Mouse (Mus musculus): ENCODE measurements around the gene Pitpnc1.

The Pitpnc1 gene

DNA sequence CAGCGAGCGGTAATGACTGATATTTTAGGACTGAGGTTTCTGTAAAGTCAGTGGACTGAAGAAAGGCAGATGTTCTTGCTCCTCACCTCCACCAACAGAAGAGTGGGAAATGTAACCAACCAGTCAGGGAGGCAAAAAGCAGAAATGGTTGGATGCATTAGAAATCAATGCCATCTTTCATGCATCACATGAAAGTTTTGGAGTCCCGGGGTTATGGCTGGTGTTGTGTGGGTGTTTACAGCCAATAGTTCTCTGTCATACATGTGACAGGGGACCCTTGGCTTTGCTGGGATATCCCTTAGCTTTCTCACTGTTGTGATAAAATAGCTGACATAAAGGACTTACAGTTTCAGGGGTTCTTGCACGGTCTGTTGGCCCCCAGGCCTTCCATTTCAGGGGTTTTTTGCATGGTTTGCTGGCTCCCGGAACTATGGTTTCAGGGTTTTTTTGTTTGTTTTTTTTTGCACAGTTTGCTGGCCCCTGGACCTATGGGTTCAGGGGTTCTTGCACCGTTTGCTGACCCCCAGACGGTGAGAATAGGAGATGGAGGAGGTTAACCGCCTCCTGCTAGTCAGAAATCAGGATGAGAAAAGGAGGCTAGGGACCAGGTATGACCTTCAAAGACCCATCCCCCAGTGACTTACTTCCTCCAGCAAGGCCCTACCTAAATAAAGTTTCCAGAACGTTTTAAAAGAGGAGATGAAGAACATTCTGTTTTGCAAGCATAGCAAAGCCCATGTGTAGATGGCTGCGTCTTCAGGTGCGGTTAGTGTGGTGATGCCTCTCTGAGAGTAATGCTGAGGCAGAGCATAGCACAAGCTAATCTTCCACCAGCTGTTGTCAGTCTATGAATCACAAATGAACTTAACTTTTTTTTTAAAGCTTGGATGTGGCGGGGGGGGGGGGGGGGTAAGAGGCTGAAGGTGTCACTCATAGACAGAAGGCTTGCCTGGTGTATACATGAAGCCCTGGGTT, 27.1 kb downstream of the Pitpnc1 start:
- DNase-seq (ENCODE audit: low spot score in 2 of 2) = no peak

GRCm38 (mm10) chr11:107441050-107441449, 29.4 kb downstream of the Pitpnc1 start:
- no peak for DNase-seq (ENCODE audit: low spot score in 2 of 2)

GRCm38 (mm10) chr11:107438140-107438539, 32.4 kb downstream of the Pitpnc1 start:
- DNase-seq (ENCODE audit: low spot score in 2 of 2) = no peak

- DNase-seq (ENCODE audit: low spot score in 2 of 2) = no peak
Observed at GRCm38 (mm10) chr11:107437723-107438122, 32.8 kb downstream of the Pitpnc1 start.

DNA sequence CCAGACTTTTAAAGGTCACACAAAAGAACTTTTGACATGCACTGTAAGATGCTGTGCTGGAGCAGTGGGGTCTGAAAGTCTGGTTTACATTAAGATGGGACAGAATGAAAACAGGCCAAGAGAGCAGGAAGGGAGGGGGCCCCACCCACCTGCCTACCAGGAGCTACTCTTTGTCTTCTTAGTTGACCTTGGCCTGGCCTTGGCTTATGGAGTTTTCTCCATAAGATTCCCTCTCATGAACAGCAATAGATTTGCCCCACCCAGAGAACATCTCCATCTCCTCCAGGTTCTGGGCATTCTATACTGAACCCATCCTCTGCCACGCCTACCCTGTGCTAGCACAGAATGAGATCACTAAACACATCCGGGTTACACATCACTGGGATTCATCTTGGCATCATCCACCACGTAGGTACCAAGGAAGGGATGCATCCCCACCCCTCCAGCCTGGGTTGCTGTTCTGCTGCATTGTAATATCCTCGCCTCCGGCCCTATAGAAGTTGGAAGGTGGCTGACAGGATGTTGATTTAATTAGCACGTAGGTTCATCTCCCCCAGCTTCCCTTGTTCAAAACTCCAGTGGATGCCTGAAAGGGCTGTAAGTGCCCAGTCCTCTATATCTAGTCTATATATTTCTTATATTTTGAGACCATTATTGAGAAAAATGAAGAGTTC, 34.6 kb downstream of the Pitpnc1 start:
- DNase-seq (ENCODE audit: low spot score in 2 of 2) = no peak

- no peak for DNase-seq (ENCODE audit: low spot score in 2 of 2)
Observed at GRCm38 (mm10) chr11:107431197-107431965, 39.1 kb downstream of the Pitpnc1 start.

- no peak for DNase-seq (ENCODE audit: low spot score in 2 of 2)
Observed at GRCm38 (mm10) chr11:107428011-107428410, 42.5 kb downstream of the Pitpnc1 start.

DNA sequence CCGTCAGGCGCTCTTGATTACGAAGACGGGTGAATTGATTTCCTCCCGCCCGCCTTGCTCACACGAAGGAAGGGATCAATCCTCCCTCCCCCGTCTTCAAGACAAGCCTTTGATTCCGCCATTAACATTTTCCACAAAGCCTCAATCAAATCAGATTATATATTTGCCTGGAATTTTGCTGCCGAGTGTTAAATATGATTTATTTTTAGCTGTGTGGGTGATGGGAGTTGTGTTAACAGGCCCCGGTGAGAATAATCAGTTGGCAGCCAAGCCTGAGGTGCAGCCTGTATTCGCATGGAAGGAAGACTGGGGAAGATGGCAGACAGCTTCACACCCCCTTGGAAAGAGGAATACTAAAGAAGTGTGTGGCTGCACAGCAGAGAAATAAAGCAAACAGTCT, 46.3 kb downstream of the Pitpnc1 start:
- DNase-seq (ENCODE audit: low spot score in 2 of 2) = no peak

GRCm38 (mm10) chr11:107422356-107422754, 48.1 kb downstream of the Pitpnc1 start:
- DNase-seq (ENCODE audit: low spot score in 2 of 2) = no peak

DNA sequence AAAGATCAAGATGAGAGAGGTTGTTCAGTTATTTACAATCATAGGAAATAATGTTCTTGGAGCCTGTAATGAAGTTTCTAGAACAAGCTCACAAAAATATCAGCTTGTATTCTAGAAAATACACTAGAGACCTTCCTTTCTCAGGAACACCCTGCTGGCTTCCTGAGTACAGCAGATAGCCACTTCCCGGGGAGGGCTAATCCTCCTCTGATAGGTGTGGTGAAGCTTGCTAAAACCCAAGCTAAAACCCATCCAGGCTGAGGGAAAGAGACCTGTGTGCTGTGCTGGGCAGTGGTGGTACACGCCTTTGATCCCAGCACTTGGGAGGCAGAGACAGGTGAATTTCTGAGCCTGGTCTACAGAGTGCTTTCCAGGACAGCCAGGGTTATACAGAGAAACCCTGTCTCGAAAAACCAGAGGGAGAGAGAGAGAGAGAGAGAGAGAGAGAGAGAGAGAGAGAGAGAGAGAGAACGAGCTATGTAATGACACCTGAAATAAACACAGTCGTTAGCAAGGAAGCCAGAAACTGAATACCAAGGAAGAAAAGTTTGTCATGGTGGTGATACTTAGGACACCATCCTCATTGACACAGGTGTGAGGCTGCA, 48.6 kb downstream of the Pitpnc1 start:
- DNase-seq (ENCODE audit: low spot score in 2 of 2) = no peak

- peak in 1 of 2 experiments; percentile 9 for DNase-seq (ENCODE audit: low spot score in 2 of 2)
Observed at GRCm38 (mm10) chr11:107419925-107420324, 50.6 kb downstream of the Pitpnc1 start.

- DNase-seq (ENCODE audit: low spot score in 2 of 2) = no peak
Observed at GRCm38 (mm10) chr11:107417041-107417583, 53.4 kb downstream of the Pitpnc1 start.

DNA sequence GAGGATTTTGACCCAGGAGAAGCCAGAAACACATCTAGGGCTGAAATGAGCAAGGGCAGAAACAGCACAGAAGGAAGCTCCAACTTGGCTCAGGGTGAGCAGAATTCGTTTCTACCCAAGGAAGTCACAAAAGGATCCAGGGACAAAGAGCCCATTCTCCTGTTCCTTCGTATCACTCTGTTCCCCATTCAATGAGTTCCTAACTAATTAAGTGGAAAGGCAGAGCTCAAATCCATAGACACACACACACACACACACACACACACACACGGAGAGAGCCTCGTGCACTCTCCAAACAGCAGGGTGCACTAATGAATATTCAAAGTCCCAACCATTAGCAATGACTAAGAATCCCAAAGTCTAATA, 54.0 kb downstream of the Pitpnc1 start:
- peak in 1 of 2 experiments; percentile 10 for DNase-seq (ENCODE audit: low spot score in 2 of 2)

GRCm38 (mm10) chr11:107415901-107416560, 54.5 kb downstream of the Pitpnc1 start:
- no peak for DNase-seq (ENCODE audit: low spot score in 2 of 2)

GRCm38 (mm10) chr11:107414996-107415747, 55.3 kb downstream of the Pitpnc1 start:
- no peak for DNase-seq (ENCODE audit: low spot score in 2 of 2)

- DNase-seq (ENCODE audit: low spot score in 2 of 2) = peak in 1 of 2 experiments; percentile 49
Observed at GRCm38 (mm10) chr11:107413251-107413655, 57.2 kb downstream of the Pitpnc1 start.

DNA sequence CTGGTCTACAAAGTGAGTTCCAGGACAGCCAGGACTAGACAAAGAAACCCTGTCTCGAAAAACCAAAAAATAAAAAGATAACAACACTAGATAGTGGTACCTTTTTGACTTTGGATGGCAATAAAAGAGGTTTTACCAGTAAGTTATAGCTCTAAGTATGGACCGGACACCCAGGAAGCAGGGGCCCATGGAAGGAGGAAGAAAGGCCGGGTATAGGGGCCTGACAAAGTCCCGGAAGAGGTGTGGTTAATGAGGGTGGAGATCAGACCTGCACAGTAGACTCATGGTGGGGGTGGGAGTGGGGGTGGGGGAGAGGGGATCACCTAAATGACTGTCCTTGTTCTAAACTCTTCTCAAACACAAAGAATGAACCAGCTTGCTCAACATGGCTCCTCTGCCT, 58.4 kb downstream of the Pitpnc1 start:
- no peak for DNase-seq (ENCODE audit: low spot score in 2 of 2)

GRCm38 (mm10) chr11:107411576-107411975, 58.9 kb downstream of the Pitpnc1 start:
- no peak for DNase-seq (ENCODE audit: low spot score in 2 of 2)

DNA sequence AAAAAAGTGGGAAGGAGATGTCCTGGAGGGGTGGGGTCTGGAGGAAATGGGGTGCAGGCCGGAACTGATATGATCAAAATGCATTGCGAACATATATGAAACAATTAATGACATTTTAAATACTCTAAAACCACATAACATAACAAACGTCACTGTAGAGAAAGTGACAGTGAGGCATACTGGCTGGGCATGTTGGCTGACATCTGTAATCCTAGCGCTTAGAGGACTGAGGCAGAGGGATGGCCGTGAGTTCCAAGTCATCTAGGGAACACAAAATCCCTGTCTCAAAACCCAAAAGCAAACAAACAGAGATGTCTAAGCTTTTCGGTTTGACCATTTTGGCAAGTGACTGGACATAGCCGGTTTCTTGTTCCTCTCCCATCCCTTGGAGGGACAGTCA, 59.7 kb downstream of the Pitpnc1 start:
- no peak for DNase-seq (ENCODE audit: low spot score in 2 of 2)

DNA sequence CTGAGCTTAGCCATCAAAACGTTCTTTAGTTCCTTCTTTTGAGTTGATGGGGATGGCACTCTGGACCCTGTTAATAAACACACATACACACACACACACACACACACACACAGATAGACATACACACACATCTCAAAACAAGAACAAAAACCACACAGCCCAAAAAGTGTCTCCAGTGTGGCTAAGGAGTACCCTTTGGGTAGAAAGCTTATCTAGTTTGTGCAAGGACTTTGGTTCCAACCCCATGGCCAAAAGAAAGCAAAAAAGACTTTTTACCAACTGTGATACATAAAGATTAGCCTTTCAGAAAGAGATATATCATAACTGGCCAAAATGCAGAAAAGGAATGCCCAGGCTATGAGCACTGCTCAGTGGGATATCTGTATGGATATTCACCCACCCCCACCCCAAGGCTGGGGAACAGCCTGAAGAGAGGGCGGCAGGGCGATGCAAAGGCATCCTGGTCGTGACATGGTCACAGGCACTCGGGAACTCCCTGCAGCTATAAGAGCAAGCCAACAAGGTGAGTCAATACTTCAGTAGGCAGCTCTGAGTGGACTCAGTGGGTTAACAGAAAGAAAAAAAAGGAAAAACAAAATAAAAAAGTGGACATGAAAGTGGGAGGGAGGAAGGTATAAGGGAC, 60.3 kb downstream of the Pitpnc1 start:
- no peak for DNase-seq (ENCODE audit: low spot score in 2 of 2)

Data from right cerebral cortex, postnatal 36 days (tissue).